Mouse (Mus musculus) fibroblast of lung, adult 2 months (primary cell): ENCODE measurements around the gene Cwf19l2.
"Not testable (repeated sequence)": the region's sequence is repeated elsewhere in the genome, so short reads cannot be mapped to it uniquely, and the experiment has no call there.

Experiments used
- DNase-seq: peaks from one replicate; pipeline ENCODE4 v3.0.0-alpha.2; 2011; ENCODE audit warnings: low read depth

The Cwf19l2 gene

DNA sequence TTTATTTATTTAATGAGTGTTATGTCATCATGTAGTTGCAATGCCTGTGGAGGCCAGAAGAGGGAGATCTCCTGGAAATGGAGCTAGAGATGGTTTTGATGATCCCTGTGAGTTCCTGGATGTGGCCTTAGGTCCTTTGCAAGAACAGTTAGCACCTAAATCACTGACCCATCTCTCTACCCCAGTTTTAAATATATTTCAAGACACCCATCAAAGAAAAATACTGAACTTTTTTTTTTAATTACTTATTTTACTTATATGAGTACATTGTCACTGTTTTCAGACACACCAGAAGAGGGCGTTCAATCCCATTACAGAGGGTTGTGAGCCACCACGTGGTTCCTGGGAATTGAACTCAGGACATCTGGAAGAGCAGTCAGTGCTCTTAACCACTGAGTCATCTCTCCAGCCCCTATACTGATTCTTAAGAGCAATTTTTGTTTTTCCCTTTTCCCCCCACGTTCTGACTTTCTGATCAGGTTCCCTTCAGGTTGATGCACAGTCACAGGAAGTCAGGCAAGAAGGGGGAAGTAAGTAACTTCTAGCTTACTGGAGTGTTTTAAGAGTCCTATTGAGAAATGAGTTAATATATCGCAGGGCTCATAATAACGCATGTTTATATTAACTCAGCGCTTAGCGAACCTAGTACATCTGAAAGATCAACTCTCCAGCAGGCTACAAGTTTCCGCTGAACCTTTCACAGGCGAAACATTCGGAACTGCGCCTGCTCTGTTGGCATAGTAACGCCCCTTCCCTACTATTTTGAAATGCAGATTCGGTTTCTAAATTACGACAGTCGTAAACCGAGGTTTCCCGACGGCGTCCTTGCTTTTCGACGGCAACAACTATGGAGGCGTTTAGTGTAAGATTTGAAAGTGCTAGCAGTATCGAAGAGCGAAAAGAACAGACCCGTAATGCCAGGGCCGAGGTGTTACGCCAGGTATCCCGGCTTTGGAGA lies at the start of gene Cwf19l2:
Gene Cwf19l2, plus strand, starts transcription at position 342 of the 958 bp plus-strand sequence.
- DNase-seq = peak; percentile 90

DNA sequence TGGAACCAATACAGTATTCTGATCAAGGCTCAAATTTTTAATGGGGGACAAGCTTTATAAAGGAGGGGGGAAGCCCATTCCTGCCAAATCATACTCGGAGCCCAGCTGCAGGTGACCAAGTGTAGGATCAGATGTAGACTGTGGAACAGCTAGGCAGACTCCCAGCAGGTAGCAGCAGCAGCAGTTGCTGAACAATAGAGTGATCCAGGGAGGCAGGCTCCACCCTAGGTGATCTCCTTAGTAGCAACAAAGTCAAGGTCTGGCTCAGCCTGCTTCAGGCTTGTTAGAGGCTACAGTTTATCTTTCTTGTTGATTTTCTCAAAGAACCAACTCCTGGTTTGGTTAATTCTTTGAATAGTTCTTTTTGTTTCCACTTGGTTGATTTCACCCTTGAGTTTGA lies 27.1 kb upstream of the Cwf19l2 start:
- not testable (repeated sequence) for DNase-seq

DNA sequence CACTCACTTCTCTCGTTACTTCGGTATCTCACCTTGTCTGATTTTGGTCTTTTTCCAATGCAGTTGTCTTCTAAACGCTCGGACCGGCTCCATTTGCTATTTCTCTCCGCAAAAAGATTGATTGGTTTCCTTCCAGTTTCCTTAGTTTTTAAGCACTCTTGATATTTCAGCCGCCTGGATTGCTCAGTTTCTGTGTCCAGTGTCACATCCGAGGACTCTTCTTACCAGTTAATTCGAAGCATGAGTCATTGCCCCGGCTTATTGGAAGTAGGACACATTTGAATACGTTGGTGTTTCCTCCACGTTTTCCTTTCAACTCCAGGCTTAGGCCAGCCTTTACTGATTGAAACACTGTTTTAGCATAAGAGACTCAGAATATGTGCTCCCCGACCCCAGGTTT lies 980 bp downstream of the Cwf19l2 start:
- peak; percentile 12 for DNase-seq

DNA sequence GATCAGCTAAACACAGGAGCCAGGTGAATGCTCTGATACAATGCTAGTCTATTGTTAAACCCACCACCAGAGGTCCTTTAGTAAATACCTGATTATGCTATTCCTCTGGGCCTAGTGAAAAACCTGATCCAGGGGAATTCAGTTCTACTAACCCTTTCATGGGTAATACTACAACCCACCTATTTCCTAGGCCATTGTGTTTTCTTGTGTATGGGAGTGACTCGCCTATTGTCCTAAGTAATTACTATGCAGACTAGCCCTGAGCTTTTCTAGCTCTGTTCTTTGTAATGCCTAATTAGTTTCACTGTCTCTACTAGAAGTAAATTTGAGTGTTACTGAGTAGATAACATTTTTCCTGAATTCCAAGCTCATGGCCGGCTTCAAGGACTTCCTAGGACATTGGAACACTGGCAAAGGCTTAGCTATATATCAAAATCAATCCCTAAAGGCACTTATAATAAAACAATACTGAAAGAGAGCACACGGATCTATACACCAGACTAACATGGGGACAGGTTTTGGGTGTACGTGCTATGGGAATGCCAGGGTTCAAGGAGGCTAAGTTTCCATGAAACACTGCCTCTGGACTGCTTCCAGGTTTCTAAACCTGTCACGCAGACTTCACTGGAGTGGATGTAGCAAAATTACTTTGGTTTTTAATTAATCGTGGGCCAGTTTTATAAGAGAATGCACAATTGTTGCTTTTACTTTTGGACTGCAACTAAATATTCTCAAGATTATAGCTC lies 36.3 kb downstream of the Cwf19l2 start:
- not testable (repeated sequence) for DNase-seq

DNA sequence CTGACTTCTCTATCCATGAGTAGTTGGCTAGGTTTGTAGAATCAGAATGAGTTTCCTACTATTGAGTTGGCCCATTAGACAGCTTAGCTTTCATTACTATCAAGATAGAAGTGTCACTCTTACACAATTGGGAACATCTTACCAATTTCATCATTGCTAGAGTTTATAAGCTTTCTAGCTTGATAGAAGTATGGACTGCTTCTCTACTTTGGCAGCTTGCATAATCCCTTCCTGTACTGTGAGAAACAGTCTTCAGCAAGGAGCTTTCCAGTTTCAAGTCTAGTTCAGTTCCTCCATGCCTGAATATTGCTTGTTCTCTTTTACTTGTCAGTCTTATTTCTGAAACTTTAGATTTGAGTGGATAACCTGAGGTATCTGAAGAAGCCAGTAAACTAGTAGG lies 68.5 kb downstream of the Cwf19l2 start:
- DNase-seq = no peak

DNA sequence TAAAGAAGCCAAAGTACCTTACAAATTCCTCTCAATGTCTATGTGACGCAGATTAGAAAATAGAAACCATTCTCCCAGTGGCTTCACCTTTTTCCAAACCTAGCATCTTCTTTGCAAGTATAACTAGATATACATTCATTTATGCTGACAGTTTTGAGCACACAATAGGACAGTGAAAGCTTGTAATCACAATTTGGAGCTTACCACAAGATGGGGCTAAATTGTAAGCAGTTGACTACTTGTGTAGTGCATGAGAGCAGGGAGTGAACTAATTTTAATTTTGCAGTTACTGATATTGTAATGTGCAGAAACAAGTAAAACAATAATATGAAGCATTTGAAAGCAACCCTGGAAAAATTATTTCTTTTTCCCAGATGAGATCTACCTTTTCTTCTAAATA lies 115.3 kb downstream of the Cwf19l2 start:
- DNase-seq = no peak

DNA sequence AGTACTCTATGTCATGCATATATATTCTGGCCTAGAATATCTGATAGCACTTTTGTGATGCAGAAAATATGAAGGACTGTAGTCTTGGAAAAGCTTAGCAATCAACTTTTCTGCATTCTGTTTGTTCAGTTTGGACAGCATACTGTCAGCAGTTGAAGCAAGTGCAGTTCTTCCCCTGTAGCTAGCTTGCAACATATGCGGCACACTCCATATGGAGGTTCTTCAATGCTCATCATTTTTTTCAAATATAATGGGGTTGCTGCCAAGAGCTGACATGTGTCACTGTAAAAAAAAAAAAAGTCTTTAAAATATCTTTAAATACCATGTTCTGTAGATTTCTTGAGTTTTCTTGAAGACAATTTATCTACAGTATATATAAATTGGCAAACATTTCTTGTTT lies 115.8 kb downstream of the Cwf19l2 start:
- no peak for DNase-seq

DNA sequence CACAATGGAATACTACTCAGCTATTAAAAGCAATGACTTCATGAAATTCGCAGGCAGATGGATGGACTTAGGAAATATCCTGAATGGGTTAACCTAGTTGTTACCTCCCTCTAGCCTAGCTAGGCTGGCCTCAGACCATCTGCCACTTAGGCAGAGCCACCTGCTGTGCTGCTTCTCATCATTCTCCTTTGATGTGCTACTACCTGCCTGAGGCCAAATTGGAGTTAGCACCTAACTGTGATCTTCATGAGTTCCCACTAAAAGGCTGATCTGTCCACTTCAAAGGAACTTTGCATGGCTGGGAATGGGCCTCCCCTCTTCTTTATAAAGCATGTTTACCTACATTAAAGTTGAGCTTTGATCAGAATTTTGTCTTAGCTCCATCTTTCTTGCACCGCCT lies 117.6 kb downstream of the Cwf19l2 start:
- no peak for DNase-seq
